Mouse (Mus musculus) megakaryocyte, adult 5-6 weeks (primary cell): Measurements from ENCODE around the gene Ramp1. TPM values are rescaled to one million over a fixed set of nuclear protein-coding genes. Genes with fewer than 3 reads are reported as not detected.

ENCODE experiments used
- ATAC-seq: 2 replicates; pipeline ENCODE4 v1.8.0; 2016; ENCODE audit warnings: mild to moderate bottlenecking, inconsistent platforms; ENCODE audit not compliant: poor library complexity, severe bottlenecking
- total RNA-seq, 2 experiments: library from RNA; stranded (forward) in 1 of 2; stranded (reverse) in 1 of 2; fragments of 153-499, 151-499 nt in 1 of 2; fragments of 221-1000, 200-1000 nt in 1 of 2; gene quantifications; 2 replicates each; pipeline versions ENCODE4 v1.2.3 to v1.2.4; 2015 to 2017

Gene Ramp1
- total RNA-seq (2015) (71.1 and 79.5 TPM in 2 replicates), total RNA-seq (2017) (75.2 and 81.4 TPM in 2 replicates)

- peak; percentile 73 for ATAC-seq
Measured at GRCm38 (mm10) chr1:91179533-91180173, at the start of gene Ramp1. TSS of gene Ramp1 (plus strand) at chr1:91179822.

- no peak for ATAC-seq
Measured at GRCm38 (mm10) chr1:91137036-91137435, 42.6 kb upstream of the Ramp1 start.

- ATAC-seq: peak; percentile 57
Measured at GRCm38 (mm10) chr1:91144813-91145212, 34.8 kb upstream of the Ramp1 start, which contains the start of gene Rbm44. TSS of gene Rbm44 (plus strand) at chr1:91145089.

- no peak for ATAC-seq
Measured at GRCm38 (mm10) chr1:91151509-91151908, 28.1 kb upstream of the Ramp1 start.

- ATAC-seq: no peak
Measured at GRCm38 (mm10) chr1:91166798-91167197, 12.8 kb upstream of the Ramp1 start.

GRCm38 (mm10) chr1:91169157-91169556 is 10.5 kb upstream of the Ramp1 start:
- ATAC-seq: no peak

GRCm38 (mm10) chr1:91174796-91175195 is 4.8 kb upstream of the Ramp1 start:
- no peak for ATAC-seq

GRCm38 (mm10) chr1:91176026-91176425 is 3.6 kb upstream of the Ramp1 start:
- ATAC-seq: no peak; the same call in 1 of the 2 replicates

- no peak for ATAC-seq
Measured at GRCm38 (mm10) chr1:91176871-91177270, 2.8 kb upstream of the Ramp1 start.

- peak; percentile 80 for ATAC-seq
Measured at GRCm38 (mm10) chr1:91179086-91179485, 536 bp upstream of the Ramp1 start.

- ATAC-seq: no peak
Measured at GRCm38 (mm10) chr1:91180174-91180565, 548 bp downstream of the Ramp1 start.

GRCm38 (mm10) chr1:91180723-91181122 is 1.1 kb downstream of the Ramp1 start:
- no peak for ATAC-seq

- no peak for ATAC-seq
Measured at GRCm38 (mm10) chr1:91181261-91181660, 1.6 kb downstream of the Ramp1 start.

GRCm38 (mm10) chr1:91181784-91182450 is 2.3 kb downstream of the Ramp1 start:
- no peak for ATAC-seq

GRCm38 (mm10) chr1:91183305-91183704 is 3.7 kb downstream of the Ramp1 start:
- ATAC-seq: no peak

GRCm38 (mm10) chr1:91186677-91187076 is 7.1 kb downstream of the Ramp1 start:
- ATAC-seq: no peak

GRCm38 (mm10) chr1:91187315-91187714 is 7.7 kb downstream of the Ramp1 start:
- ATAC-seq: peak; percentile 72

GRCm38 (mm10) chr1:91187786-91188640 is 8.4 kb downstream of the Ramp1 start:
- 0 out of 2 replicates have a peak, but pooled peaks have one; percentile 2 for ATAC-seq

GRCm38 (mm10) chr1:91188851-91189460 is 9.3 kb downstream of the Ramp1 start:
- peak; percentile 45; the same call in 1 of the 2 replicates for ATAC-seq

- ATAC-seq: no peak
Measured at GRCm38 (mm10) chr1:91192184-91192583, 12.6 kb downstream of the Ramp1 start.

- ATAC-seq: peak; percentile 44
Measured at GRCm38 (mm10) chr1:91193242-91193641, 13.6 kb downstream of the Ramp1 start.
